Mouse (Mus musculus) B cell, adult (primary cell): ENCODE data around the gene Palm3. TPM values are rescaled to one million over a fixed set of nuclear protein-coding genes. Genes with fewer than 3 reads are reported as not detected.

Experiments
- total RNA-seq: library from RNA; stranded (reverse); gene quantifications from 4 replicates; pipeline ENCODE4 v1.2.4, GENCODE M21; 2023; ENCODE audit not compliant: inconsistent age

Palm3 gene
- total RNA-seq: 0.21 TPM in 1 of 4 replicates, not detected in the others

GRCm38 (mm10) chr8:84021096-84021495 is at the start of gene Palm3:
Gene Palm3, plus strand, starts transcription at chr8:84021471.

GRCm38 (mm10) chr8:83972150-83973120 is 48.8 kb upstream of the Palm3 start, which contains the start of gene Prkaca:
Gene Prkaca, plus strand, starts transcription at chr8:83972993.

GRCm38 (mm10) chr8:83997511-83998141 is 23.6 kb upstream of the Palm3 start, which contains the start of gene Samd1:
Gene Samd1, plus strand, starts transcription at chr8:83997672.

GRCm38 (mm10) chr8:84001281-84002000 is 19.8 kb upstream of the Palm3 start, which contains the start of gene 1700067K01Rik:
Gene 1700067K01Rik, plus strand, starts transcription at chr8:84001502.

GRCm38 (mm10) chr8:84011705-84012498 is 9.4 kb upstream of the Palm3 start, which contains the start of gene 2210011C24Rik:
Gene 2210011C24Rik, minus strand, starts transcription at chr8:84012171.

GRCm38 (mm10) chr8:84042066-84042947 is 21.0 kb downstream of the Palm3 start, which contains the start of gene Il27ra:
Gene Il27ra, minus strand, starts transcription at chr8:84042589.

GRCm38 (mm10) chr8:84044900-84045299 is 23.6 kb downstream of the Palm3 start, which contains the start of gene Rln3:
Gene Rln3, minus strand, starts transcription at chr8:84045000.

GRCm38 (mm10) chr8:84065037-84065436 is 43.8 kb downstream of the Palm3 start, which contains the start of gene Gm10643:
Gene Gm10643, minus strand, starts transcription at chr8:84065137.

GRCm38 (mm10) chr8:84066291-84066930 is 45.1 kb downstream of the Palm3 start, which contains the start of gene Rfx1:
Gene Rfx1, plus strand, starts transcription at chr8:84066834.

Other genes with a start within 250 kb of the Palm3 start
- gene Adgrl1, start 121.4 kb upstream of the Palm3 start, total RNA-seq: 4.0 to 9.1 TPM (median 5.7 TPM) in 4 replicates
- 1.0 to 2.6 TPM (median 1.3 TPM) in 4 replicates for gene Gm10644, start 66.3 kb upstream of the Palm3 start, total RNA-seq
- 8.9 to 13.0 TPM (median 11.5 TPM) in 4 replicates for gene Asf1b, start 66.0 kb upstream of the Palm3 start, total RNA-seq
- 45.8 to 49.4 TPM (median 48.8 TPM) in 4 replicates for gene Prkaca, start 48.5 kb upstream of the Palm3 start, total RNA-seq
- gene Samd1, start 23.8 kb upstream of the Palm3 start, total RNA-seq: 50.7 to 56.9 TPM (median 54.5 TPM) in 4 replicates
- 0.51 to 1.3 TPM (median 0.92 TPM) in 4 replicates for gene 1700067K01Rik, start 20.0 kb upstream of the Palm3 start, total RNA-seq
- not detected in 4 replicates for gene 2210011C24Rik, start 9.3 kb upstream of the Palm3 start, total RNA-seq
- 90.8 to 101 TPM (median 92.9 TPM) in 4 replicates for gene Il27ra, start 21.1 kb downstream of the Palm3 start, total RNA-seq
- not detected in 4 replicates for gene Rln3, start 23.5 kb downstream of the Palm3 start, total RNA-seq
- gene Gm10643, start 43.7 kb downstream of the Palm3 start, total RNA-seq: 6.1 to 8.0 TPM (median 6.4 TPM) in 4 replicates
- gene Rfx1, start 45.4 kb downstream of the Palm3 start, total RNA-seq: 86.3 to 95.7 TPM (median 91.8 TPM) in 4 replicates
- 48.9 to 55.8 TPM (median 52.6 TPM) in 4 replicates for gene Dcaf15, start 83.3 kb downstream of the Palm3 start, total RNA-seq
- gene Podnl1, start 104.5 kb downstream of the Palm3 start, total RNA-seq: not detected in 4 replicates
- gene Cc2d1a, start 126.5 kb downstream of the Palm3 start, total RNA-seq: 33.0 to 37.2 TPM (median 35.2 TPM) in 4 replicates
- 0.63 to 3.4 TPM (median 1.6 TPM) in 4 replicates for gene 4930432K21Rik, start 126.6 kb downstream of the Palm3 start, total RNA-seq
- gene Nanos3, start 163.7 kb downstream of the Palm3 start, total RNA-seq: not detected in 4 replicates
- gene Zswim4, start 215.6 kb downstream of the Palm3 start, total RNA-seq: 25.3 to 28.1 TPM (median 26.9 TPM) in 4 replicates
- gene D8Ertd738e, start 228.2 kb downstream of the Palm3 start, total RNA-seq: 191 to 228 TPM (median 213 TPM) in 4 replicates
- 34.8 to 36.2 TPM (median 35.5 TPM) in 4 replicates for gene Mri1, start 235.9 kb downstream of the Palm3 start, total RNA-seq
- gene Ccdc130, start 248.9 kb downstream of the Palm3 start, total RNA-seq: 18.9 to 30.9 TPM (median 25.3 TPM) in 4 replicates